13 mouse cellular contexts compared by ENCODE assay signal in genomic region chr16:36553624-36554023, GRCm38 (mm10). TPM values are rescaled to one million over a fixed set of nuclear protein-coding genes. Genes with fewer than 3 reads are reported as not detected.
DNase-seq lines count a peak whose midpoint lies in the region; ATAC-seq and TF ChIP-seq lines count a peak whose summit lies in the region.
"Had no signal": no experiment of that assay in that cellular context is flagged by ENCODE, and none has a peak within 500 bp of the region (broad histone marks: within the 10 kb centered on the region; RNA-seq: fewer than 3 reads in every experiment).

No protein-coding gene starts in this region.

- TF ChIP-seq POLR2A in CH12.LX (IDR thresholded peaks at IDR 0.05; ENCODE audit: low read depth, low read length), result no peak
- no peak for TF ChIP-seq POLR2A in bone marrow macrophage, adult 2 months (IDR thresholded peaks at IDR 0.05; ENCODE audit: borderline replicate concordance, low read depth, low read length)

- no peak for ATAC-seq in heart, postnatal 0 days (ENCODE audit: insufficient read depth, low read depth)
- no peak for ATAC-seq in lung, postnatal 0 days
- ATAC-seq: forebrain, embryonic 15.5 days had no signal

- no peak overlapping the region for H3K9ac ChIP-seq in heart, postnatal 0 days (replicated peaks; ENCODE audit: low read depth, low read length)
- H3K9ac ChIP-seq in lung, postnatal 0 days (replicated peaks; ENCODE audit: low read depth), result no peak overlapping the region
- no peak overlapping the region for H3K9ac ChIP-seq in CH12.LX (ENCODE audit: insufficient read depth, low read depth)
- H3K9ac ChIP-seq: forebrain, embryonic 15.5 days; limb, embryonic 13.5 days had no signal

- no peaks in the 10 kb centered on the region for H3K27me3 ChIP-seq in heart, postnatal 0 days (ENCODE audit: control insufficient read depth, insufficient read depth, low read length)
- H3K27me3 ChIP-seq in lung, postnatal 0 days (replicated peaks; ENCODE audit: insufficient read depth, low read length), result no peaks in the 10 kb centered on the region
- H3K27me3 ChIP-seq in CH12.LX (replicated peaks), result no peaks in the 10 kb centered on the region
- H3K27me3 ChIP-seq: forebrain, embryonic 15.5 days; limb, embryonic 13.5 days had no signal

- TF ChIP-seq CTCF in heart, postnatal 0 days (IDR thresholded peaks at IDR 0.05; ENCODE audit: low read depth), result peak; percentile 5; the same call in 1 of the 2 replicates
- peak; percentile 35 for TF ChIP-seq CTCF in lung, postnatal 0 days (IDR thresholded peaks at IDR 0.05)
- peak; percentile 61 to 63 for TF ChIP-seq CTCF in CH12.LX (conservative IDR thresholded peaks at IDR 0.05 in 1 of 2, IDR thresholded peaks at IDR 0.05 in 1 of 2; ENCODE audit: low read depth in 2 of 2, low read length in 2 of 2)
- TF ChIP-seq CTCF in bone marrow macrophage, adult 2 months (IDR thresholded peaks at IDR 0.05; ENCODE audit: low read depth, low read length), result peak; percentile 20; the same call in 1 of the 2 replicates

- no peak for DNase-seq in heart, postnatal 0 days (ENCODE audit: low spot score)
- no peak for DNase-seq in heart, postnatal 25 days (ENCODE audit: low spot score)
- DNase-seq in lung, postnatal 0 days (ENCODE audit: low spot score), result no peak
- DNase-seq in lung, postnatal 14 days, result no peak
- no peak for DNase-seq in CH12.LX (ENCODE audit: extremely low read depth)
- no peak for DNase-seq in right cerebral cortex, postnatal 36 days (ENCODE audit: low spot score in 2 of 2)
- no peak for DNase-seq in urinary bladder, adult 18-20 months (ENCODE audit: low spot score in 2 of 2)
- DNase-seq: heart, postnatal 4 days; kidney, adult 11 months had no signal

- in situ Hi-C loops in CH12.LX (cut with MboI; ENCODE audit: low pct_ligation_motif_present, low pct_unique_long_range_greater_than_20kb, low sequenced_read_pairs), result no loop called here

- peak; percentile 51 for TF ChIP-seq RAD21 in CH12.LX (IDR thresholded peaks at IDR 0.05; ENCODE audit: low read depth, low read length)

- H3K4me1 ChIP-seq in heart, postnatal 0 days (ENCODE audit: control insufficient read depth, insufficient read depth), result peaks cover 13% of the 10 kb centered on the region; the same call in 1 of the 2 replicates
- H3K4me1 ChIP-seq in lung, postnatal 0 days (ENCODE audit: insufficient read depth, low read depth, low read length), result no peaks in the 10 kb centered on the region
- H3K4me1 ChIP-seq in CH12.LX (ENCODE audit: control insufficient read depth in 1 of 2, insufficient read depth in 2 of 2), result peaks cover 0 to 5% of the 10 kb centered on the region in 2 experiments; a peak in 1 of 4 replicates
- peaks cover 6% of the 10 kb centered on the region; the same call in 1 of the 2 replicates for H3K4me1 ChIP-seq in bone marrow macrophage, adult 2 months (ENCODE audit: control insufficient read depth, insufficient read depth, low read length)
- H3K4me1 ChIP-seq: forebrain, embryonic 15.5 days; limb, embryonic 13.5 days had no signal

- no peak overlapping the region for H3K27ac ChIP-seq in heart, postnatal 0 days (ENCODE audit: low read depth)
- no peak overlapping the region for H3K27ac ChIP-seq in lung, postnatal 0 days (ENCODE audit: low read length)
- H3K27ac ChIP-seq in CH12.LX (ENCODE audit: insufficient read depth, low read depth), result no peak overlapping the region
- no peak overlapping the region for H3K27ac ChIP-seq in bone marrow macrophage, adult 2 months (ENCODE audit: insufficient read depth, low read depth, low read length)
- H3K27ac ChIP-seq: forebrain, embryonic 15.5 days; limb, embryonic 13.5 days had no signal

- no peaks in the 10 kb centered on the region for H3K79me2 ChIP-seq in CH12.LX (replicated peaks; ENCODE audit: control insufficient read depth, extremely low read depth, insufficient read depth, poor library complexity, severe bottlenecking)

- dilution Hi-C loops in CH12.LX (cut with MboI; ENCODE audit: extremely low pct_ligation_motif_present, extremely low pct_unique_long_range_greater_than_20kb, low sequenced_read_pairs), result no loop called here

- no peak overlapping the region for H3K4me3 ChIP-seq in heart, postnatal 0 days (ENCODE audit: low read depth, low read length)
- H3K4me3 ChIP-seq in lung, postnatal 0 days (ENCODE audit: low read depth, low read length), result no peak overlapping the region
- H3K4me3 ChIP-seq in CH12.LX (replicated peaks in 1 of 3; ENCODE audit: low read depth in 2 of 3, low read length in 2 of 3, poor library complexity in 1 of 3), result no peak overlapping the region
- no peak overlapping the region for H3K4me3 ChIP-seq in bone marrow macrophage, adult 2 months (ENCODE audit: insufficient read depth, low read length)
- H3K4me3 ChIP-seq: forebrain, embryonic 15.5 days; limb, embryonic 13.5 days had no signal

- WGBS in heart, postnatal 0 days, result 89% methylated on average over 3 of the region's 3 CpGs
- WGBS in lung, postnatal 0 days, result 85% methylated on average over 3 of the region's 3 CpGs

- no peaks in the 10 kb centered on the region for H3K9me3 ChIP-seq in heart, postnatal 0 days (replicated peaks; ENCODE audit: control insufficient read depth, low read length)
- H3K9me3 ChIP-seq in lung, postnatal 0 days (ENCODE audit: low read length), result no peaks in the 10 kb centered on the region
- peaks cover 8% of the 10 kb centered on the region for H3K9me3 ChIP-seq in CH12.LX (replicated peaks; ENCODE audit: low read length)
- H3K9me3 ChIP-seq: forebrain, embryonic 15.5 days had no signal

- H3K36me3 ChIP-seq in heart, postnatal 0 days (replicated peaks; ENCODE audit: control insufficient read depth, insufficient read depth, low read length), result no peaks in the 10 kb centered on the region
- no peaks in the 10 kb centered on the region for H3K36me3 ChIP-seq in lung, postnatal 0 days (ENCODE audit: insufficient read depth, low read length)
- no peaks in the 10 kb centered on the region for H3K36me3 ChIP-seq in CH12.LX (replicated peaks in 1 of 2; ENCODE audit: control insufficient read depth in 1 of 2, insufficient read depth in 1 of 2, low read length in 1 of 2)
- H3K36me3 ChIP-seq: forebrain, embryonic 15.5 days; limb, embryonic 13.5 days had no signal

- H3K4me2 ChIP-seq in heart, postnatal 0 days (ENCODE audit: low read depth, low read length), result no peak overlapping the region
- H3K4me2 ChIP-seq in lung, postnatal 0 days (replicated peaks; ENCODE audit: low read depth, low read length), result no peak overlapping the region
- no peak overlapping the region for H3K4me2 ChIP-seq in CH12.LX (ENCODE audit: insufficient read depth, low read depth, poor library complexity, severe bottlenecking)
- H3K4me2 ChIP-seq: forebrain, embryonic 15.5 days; limb, embryonic 13.5 days had no signal

- no peak for TF ChIP-seq EP300 in heart, postnatal 0 days (IDR thresholded peaks at IDR 0.05; ENCODE audit: low read depth)
- no peak for TF ChIP-seq EP300 in lung, postnatal 0 days (IDR thresholded peaks at IDR 0.05)
- TF ChIP-seq EP300 in CH12.LX (IDR thresholded peaks at IDR 0.05; ENCODE audit: low read length), result no peak

- intact Hi-C loops in heart, postnatal 25 days (cut with DNase I), result no loop called here

TF ChIP-seq in CH12.LX, 34 proteins besides CTCF, POLR2A, EP300 and RAD21:
- TF ChIP-seq CHD1 (IDR thresholded peaks at IDR 0.05; ENCODE audit: low read depth, low read length) (no peak), CHD2 (IDR thresholded peaks at IDR 0.05; ENCODE audit: low read length) (no peak), GABPA (IDR thresholded peaks at IDR 0.05; ENCODE audit: insufficient replicate concordance, low read depth, low read length) (no peak), SMC3 (IDR thresholded peaks at IDR 0.05; ENCODE audit: low read depth, low read length) (peak; percentile 72)

RNA-seq across cellular contexts. Expression of gene Casr, which starts 8.3 kb away (rescaled TPM):
- total RNA-seq in heart, postnatal 0 days (2014; rRNA removed; ENCODE audit: low replicate concordance), result 0.31 TPM in 1 of 2 replicates, not detected in the other
- polyA plus RNA-seq in heart, postnatal 0 days (2015; fragmentation: Nextera tagmentation; extraction: Ambion mirVana), result not detected in 2 replicates
- total RNA-seq in heart, postnatal 25 days (2021), result not detected
- 0.12 TPM in 1 of 2 replicates, not detected in the other for polyA plus RNA-seq in lung, postnatal 0 days (2015; fragmentation: Nextera tagmentation; extraction: Ambion mirVana)
- 0.34 and 0.59 TPM in 2 replicates for total RNA-seq in CH12.LX (2012; rRNA removed)
- 0.19 and 0.35 TPM in 2 replicates for total RNA-seq in CH12.LX (2014; rRNA removed)
- 0.55 and 0.63 TPM in 2 replicates for polyA plus RNA-seq in CH12.LX (2012; ENCODE audit: insufficient read length, low read depth)
- not detected in 2 replicates for polyA plus RNA-seq in bone marrow macrophage, adult 2 months (2012; ENCODE audit: insufficient read depth, insufficient read length, missing spikeins)
- total RNA-seq: monocyte, adult 5-6 weeks had no signal

Comparison
In these comparisons a context has a peak if more than half of its experiments do, and no peak if none do; other contexts are left out.
1. CTCF ChIP-seq: peak in every context shown above with its lines; median percentile 62 in CH12.LX; 35 in lung, postnatal 0 days; 20 in bone marrow macrophage, adult 2 months; 5 in heart, postnatal 0 days.